Mouse (Mus musculus) embryonic facial prominence, embryonic 15.5 days (tissue): ENCODE results near the gene Gfod1. TPM values are rescaled to one million over a fixed set of nuclear protein-coding genes. Genes with fewer than 3 reads are reported as not detected.

Experiments used
- ATAC-seq: fragments of 200-750 bp; cut with Nextera tagmentation; 2 replicates; pipeline ENCODE4 v1.8.0; 2017; ENCODE audit warnings: low read depth, moderate TSS enrichment; ENCODE audit not compliant: insufficient number of reproducible peaks, low FRiP score, low TSS enrichment
- H3K27ac ChIP-seq: fragments of 300-500 bp; sonication (generic); replicated peaks from 2 replicates; pipeline ENCODE4 v1.5.1; 2015; ENCODE audit warnings: mild to moderate bottlenecking, inconsistent platforms
- H3K27me3 ChIP-seq: fragments of 300-500 bp; sonication (generic); 2 replicates; pipeline ENCODE4 v1.6.1; 2015; ENCODE audit warnings: inconsistent platforms
- H3K36me3 ChIP-seq: fragments of 300-500 bp; sonication (generic); 2 replicates; pipeline ENCODE4 v1.6.1; 2015; ENCODE audit warnings: mild to moderate bottlenecking, inconsistent platforms
- H3K4me1 ChIP-seq: fragments of 300-500 bp; sonication (generic); 2 replicates; pipeline ENCODE4 v1.6.1; 2015; ENCODE audit warnings: inconsistent platforms
- H3K4me2 ChIP-seq: fragments of 300-500 bp; sonication (generic); replicated peaks from 2 replicates; pipeline ENCODE4 v1.6.1; 2015; ENCODE audit warnings: mild to moderate bottlenecking, inconsistent platforms
- H3K4me3 ChIP-seq: fragments of 300-500 bp; sonication (generic); replicated peaks from 2 replicates; pipeline ENCODE4 v1.5.1; 2015; ENCODE audit warnings: mild to moderate bottlenecking, inconsistent platforms
- H3K9ac ChIP-seq: fragments of 300-500 bp; sonication (generic); 2 replicates; pipeline ENCODE4 v1.6.1; 2015; ENCODE audit warnings: inconsistent platforms
- H3K9me3 ChIP-seq: fragments of 300-500 bp; sonication (generic); replicated peaks from 2 replicates; pipeline ENCODE4 v1.6.1; 2016; ENCODE audit warnings: inconsistent platforms
- WGBS: fragments of 180-500 bp; shearing (Covaris S2); methylation state at CpG from one replicate; pipeline ENCODE4 v1.1.7; 2015; 5-methylcytosine and 5-hydroxymethylcytosine counted together
- polyA plus RNA-seq: library from polyadenylated mRNA; unstranded; fragments of >200 nt; fragmentation: Nextera tagmentation; extraction: Ambion mirVana; gene quantifications from 2 replicates; pipeline ENCODE4 v1.2.1, GENCODE M21; 2015

The Gfod1 gene
- polyA plus RNA-seq, 1 experiment from 2014 or later: 1.0 TPM

- no peak for ATAC-seq
- Histone ChIP-seq H3K27ac (peak overlapping the region; percentile 72), H3K36me3 (no peaks in the 10 kb centered on the region), H3K9me3 (no peaks in the 10 kb centered on the region), H3K4me3 (no peak overlapping the region), H3K27me3 (no peaks in the 10 kb centered on the region), H3K4me1 (peaks cover 41% of the 10 kb centered on the region), H3K9ac (no peak overlapping the region), H3K4me2 (no peak overlapping the region)
- WGBS: 37% methylated on average over 6 of the region's 6 CpGs
Observed at GRCm38 (mm10) chr13:43230238-43230637, 73.7 kb downstream of the Gfod1 start.

DNA sequence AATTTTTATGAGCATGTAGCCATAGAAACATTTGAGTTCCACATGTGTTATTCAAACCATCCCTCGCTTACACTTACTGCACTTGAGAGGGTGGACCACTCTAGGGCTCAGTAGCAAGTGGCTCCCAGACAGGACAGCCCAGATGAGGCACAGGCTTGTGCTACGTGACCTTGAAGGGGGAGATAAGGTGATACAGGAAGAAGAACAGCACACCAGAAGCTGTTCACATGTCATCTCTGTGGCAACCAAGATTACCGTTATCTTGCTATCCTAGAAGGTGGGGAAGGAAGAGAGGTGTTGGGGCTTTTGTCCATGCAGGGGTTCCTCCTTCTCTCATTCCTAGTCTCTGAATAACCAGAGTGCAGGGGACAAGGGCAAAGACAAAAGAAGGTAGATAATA lies 74.2 kb downstream of the Gfod1 start:
- Histone ChIP-seq H3K27me3 (no peaks in the 10 kb centered on the region), H3K27ac (0 out of 2 replicates have a peak overlapping the region, but pooled peaks have one; percentile 34), H3K4me1 (peaks cover 38% of the 10 kb centered on the region), H3K4me3 (no peak overlapping the region), H3K9ac (no peak overlapping the region), H3K36me3 (no peaks in the 10 kb centered on the region), H3K4me2 (no peak overlapping the region), H3K9me3 (no peaks in the 10 kb centered on the region)
- no peak for ATAC-seq
- 85% methylated on average over 3 of the region's 3 CpGs for WGBS

GRCm38 (mm10) chr13:43228141-43228540 lies 75.8 kb downstream of the Gfod1 start:
- Histone ChIP-seq H3K4me1 (peaks cover 32% of the 10 kb centered on the region), H3K9me3 (no peaks in the 10 kb centered on the region), H3K4me2 (no peak overlapping the region), H3K27me3 (no peaks in the 10 kb centered on the region), H3K27ac (no peak overlapping the region), H3K4me3 (no peak overlapping the region), H3K9ac (no peak overlapping the region), H3K36me3 (no peaks in the 10 kb centered on the region)
- 49% methylated on average over 6 of the region's 6 CpGs for WGBS
- no peak for ATAC-seq

DNA sequence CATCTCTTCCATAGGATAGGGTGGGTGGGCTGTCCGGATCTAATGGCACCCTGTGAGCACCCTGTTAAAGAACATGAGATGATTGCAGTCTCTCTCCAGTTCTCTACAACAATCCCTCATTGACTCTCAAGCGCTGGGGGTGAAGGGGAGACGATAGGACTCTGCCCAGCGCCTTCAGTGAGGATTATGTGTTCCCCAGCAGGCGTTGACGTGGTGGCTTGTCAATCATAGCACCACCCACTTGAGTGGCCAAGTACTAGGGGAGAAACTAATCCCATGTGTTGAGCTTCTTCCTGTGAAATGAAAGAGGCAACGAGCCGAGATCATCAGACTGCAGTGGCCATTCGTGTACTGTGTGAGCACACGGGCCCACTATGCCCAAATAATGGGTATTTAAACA lies 77.9 kb downstream of the Gfod1 start:
- no peaks in the 10 kb centered on the region for H3K9me3 ChIP-seq
- H3K9ac ChIP-seq: no peak overlapping the region
- H3K27me3 ChIP-seq: no peaks in the 10 kb centered on the region
- no peak overlapping the region for H3K27ac ChIP-seq
- WGBS: 68% methylated on average over 10 of the region's 10 CpGs
- no peak overlapping the region for H3K4me3 ChIP-seq
- no peaks in the 10 kb centered on the region for H3K36me3 ChIP-seq
- no peak overlapping the region for H3K4me2 ChIP-seq
- ATAC-seq: no peak
- H3K4me1 ChIP-seq: peaks cover 14% of the 10 kb centered on the region

GRCm38 (mm10) chr13:43225161-43225560 lies 78.8 kb downstream of the Gfod1 start:
- 74% methylated on average over 5 of the region's 5 CpGs for WGBS
- ATAC-seq: no peak
- Histone ChIP-seq H3K4me3 (no peak overlapping the region), H3K36me3 (no peaks in the 10 kb centered on the region), H3K9me3 (no peaks in the 10 kb centered on the region), H3K9ac (no peak overlapping the region), H3K4me2 (no peak overlapping the region), H3K27me3 (no peaks in the 10 kb centered on the region), H3K4me1 (peaks cover 9% of the 10 kb centered on the region), H3K27ac (no peak overlapping the region)

DNA sequence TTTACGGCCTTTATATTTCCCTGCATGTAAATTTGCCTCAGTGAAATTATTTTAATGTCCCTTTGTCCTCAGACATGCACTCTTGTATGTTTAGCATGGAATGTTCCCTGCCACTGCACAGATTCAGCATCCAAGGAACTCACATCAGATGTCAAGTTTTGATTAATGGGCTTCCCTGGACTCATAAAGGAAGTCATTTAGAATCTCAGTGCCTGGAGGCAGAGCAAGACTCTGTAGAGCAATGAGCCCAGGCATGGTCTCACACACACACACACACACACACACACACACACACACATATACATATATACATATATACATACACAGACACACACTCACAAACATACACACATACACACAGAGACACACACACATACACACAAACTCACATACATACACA lies 81.9 kb downstream of the Gfod1 start:
- 70% methylated on average over 1 of the region's 1 CpGs for WGBS
- no peaks in the 10 kb centered on the region for H3K36me3 ChIP-seq
- no peaks in the 10 kb centered on the region for H3K27me3 ChIP-seq
- peaks cover 16% of the 10 kb centered on the region for H3K4me1 ChIP-seq
- no peak for ATAC-seq
- H3K27ac ChIP-seq: no peak overlapping the region
- H3K9ac ChIP-seq: no peak overlapping the region
- H3K9me3 ChIP-seq: no peaks in the 10 kb centered on the region
- H3K4me3 ChIP-seq: no peak overlapping the region
- no peak overlapping the region for H3K4me2 ChIP-seq

GRCm38 (mm10) chr13:43221290-43221689 lies 82.7 kb downstream of the Gfod1 start:
- no peak for ATAC-seq
- H3K4me1 ChIP-seq: peaks cover 16% of the 10 kb centered on the region
- 82% methylated on average over 6 of the region's 6 CpGs for WGBS
- no peak overlapping the region for H3K27ac ChIP-seq
- no peak overlapping the region for H3K9ac ChIP-seq
- H3K4me3 ChIP-seq: no peak overlapping the region
- H3K9me3 ChIP-seq: no peaks in the 10 kb centered on the region
- H3K27me3 ChIP-seq: no peaks in the 10 kb centered on the region
- no peaks in the 10 kb centered on the region for H3K36me3 ChIP-seq
- no peak overlapping the region for H3K4me2 ChIP-seq

DNA sequence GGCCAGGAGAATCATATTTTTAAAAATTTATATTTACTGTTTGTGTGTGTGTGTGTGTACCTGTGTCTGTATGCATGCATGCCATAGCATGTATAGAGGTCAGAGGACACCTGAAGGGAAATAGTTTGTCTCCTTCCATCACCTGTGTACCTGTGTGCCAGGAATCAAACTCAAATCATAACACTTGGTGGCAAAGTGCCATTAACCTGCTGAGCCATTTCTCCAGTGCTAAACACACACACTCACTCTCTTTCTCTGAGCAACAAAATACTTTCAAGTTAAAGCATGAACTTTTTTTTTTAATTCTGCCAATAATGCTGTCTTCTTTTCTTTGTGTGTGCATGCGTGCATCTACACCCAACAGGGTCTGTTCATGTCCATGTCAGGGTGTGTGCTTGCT lies 83.3 kb downstream of the Gfod1 start:
- Histone ChIP-seq H3K4me2 (no peak overlapping the region), H3K4me1 (peaks cover 16% of the 10 kb centered on the region), H3K9me3 (no peaks in the 10 kb centered on the region), H3K36me3 (no peaks in the 10 kb centered on the region), H3K4me3 (no peak overlapping the region), H3K27ac (no peak overlapping the region), H3K9ac (no peak overlapping the region), H3K27me3 (no peaks in the 10 kb centered on the region)
- WGBS: 54% methylated on average over 1 of the region's 1 CpGs
- no peak for ATAC-seq

DNA sequence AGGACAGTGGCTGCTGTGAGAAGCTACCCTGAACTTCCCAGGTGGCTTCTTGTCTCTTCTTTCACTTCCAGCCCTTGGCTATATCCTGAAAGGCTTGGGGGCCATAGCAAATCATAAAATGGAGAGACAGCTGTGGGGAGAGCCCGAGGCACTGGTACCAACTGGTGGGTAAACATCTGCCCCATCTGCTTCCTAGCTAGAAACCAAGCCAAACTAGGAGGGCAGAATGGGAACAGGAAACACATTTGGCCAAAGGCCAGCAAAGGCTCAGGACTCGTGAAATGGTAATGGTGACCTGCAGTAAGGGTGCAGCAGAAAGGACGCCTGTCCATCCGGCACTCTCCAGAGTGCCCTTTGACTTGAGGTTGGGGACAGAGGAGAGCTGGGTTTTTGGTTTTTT lies 85.2 kb downstream of the Gfod1 start:
- H3K4me1 ChIP-seq: peaks cover 21% of the 10 kb centered on the region
- H3K4me2 ChIP-seq: no peak overlapping the region
- H3K36me3 ChIP-seq: no peaks in the 10 kb centered on the region
- H3K9me3 ChIP-seq: no peaks in the 10 kb centered on the region
- H3K27me3 ChIP-seq: no peaks in the 10 kb centered on the region
- 43% methylated on average over 4 of the region's 4 CpGs for WGBS
- no peak overlapping the region for H3K4me3 ChIP-seq
- no peak overlapping the region for H3K27ac ChIP-seq
- ATAC-seq: no peak
- H3K9ac ChIP-seq: no peak overlapping the region

GRCm38 (mm10) chr13:43218284-43218683 lies 85.7 kb downstream of the Gfod1 start:
- H3K9ac ChIP-seq: no peak overlapping the region
- no peaks in the 10 kb centered on the region for H3K27me3 ChIP-seq
- peaks cover 21% of the 10 kb centered on the region for H3K4me1 ChIP-seq
- H3K36me3 ChIP-seq: no peaks in the 10 kb centered on the region
- H3K9me3 ChIP-seq: no peaks in the 10 kb centered on the region
- H3K27ac ChIP-seq: no peak overlapping the region
- no peak overlapping the region for H3K4me3 ChIP-seq
- WGBS: 69% methylated on average over 4 of the region's 4 CpGs
- no peak for ATAC-seq
- H3K4me2 ChIP-seq: no peak overlapping the region

- WGBS: 72% methylated on average over 4 of the region's 4 CpGs
- Histone ChIP-seq H3K27me3 (no peaks in the 10 kb centered on the region), H3K4me2 (no peak overlapping the region), H3K9ac (no peak overlapping the region), H3K27ac (no peak overlapping the region), H3K9me3 (no peaks in the 10 kb centered on the region), H3K4me1 (peaks cover 21% of the 10 kb centered on the region), H3K4me3 (no peak overlapping the region), H3K36me3 (no peaks in the 10 kb centered on the region)
- no peak for ATAC-seq
Observed at GRCm38 (mm10) chr13:43217686-43218085, 86.3 kb downstream of the Gfod1 start.

GRCm38 (mm10) chr13:43217059-43217458 lies 86.9 kb downstream of the Gfod1 start:
- Histone ChIP-seq H3K36me3 (no peaks in the 10 kb centered on the region), H3K27me3 (no peaks in the 10 kb centered on the region), H3K4me3 (no peak overlapping the region), H3K9me3 (no peaks in the 10 kb centered on the region), H3K4me1 (peaks cover 25% of the 10 kb centered on the region), H3K4me2 (no peak overlapping the region), H3K9ac (no peak overlapping the region), H3K27ac (no peak overlapping the region)
- ATAC-seq: no peak
- WGBS: 81% methylated on average over 8 of the region's 8 CpGs
